Mouse (Mus musculus) myocyte (in vitro differentiated cells): ENCODE data around the gene Slc16a7.

ENCODE experiments used
- CEBPB ChIP-seq: IDR thresholded peaks from 2 replicates; pipeline ENCODE4 v1.6.1; 2011; ENCODE audit warnings: mild to moderate bottlenecking, moderate library complexity; ENCODE audit not compliant: poor library complexity, insufficient read depth, severe bottlenecking
- E2F4 ChIP-seq: IDR thresholded peaks from one replicate; pipeline ENCODE4 v1.6.1; 2011; ENCODE audit warnings: mild to moderate bottlenecking, control low read depth, moderate library complexity; ENCODE audit not compliant: insufficient read depth
- MAX ChIP-seq: IDR thresholded peaks from one replicate; pipeline ENCODE4 v1.6.1; 2011; ENCODE audit warnings: low read depth, mild to moderate bottlenecking, control low read depth
- MYOD1 ChIP-seq, 3 experiments: IDR thresholded peaks; one replicate each; pipeline ENCODE4 v1.6.1; 2011; ENCODE audit warnings: control low read depth in 2 of 3, low read depth in 2 of 3, mild to moderate bottlenecking in 2 of 3, moderate library complexity in 1 of 3; ENCODE audit not compliant: insufficient read length in 2 of 3, control insufficient read depth in 1 of 3
- POLR2A ChIP-seq: IDR thresholded peaks from one replicate; pipeline ENCODE4 v1.6.1; 2011; ENCODE audit warnings: low read depth, mild to moderate bottlenecking, control low read depth, moderate library complexity; ENCODE audit not compliant: insufficient read length
- POLR2AphosphoS2 ChIP-seq: IDR thresholded peaks from one replicate; pipeline ENCODE4 v1.6.1; 2011; ENCODE audit warnings: low read depth, control low read depth; ENCODE audit not compliant: insufficient read length
- SRF ChIP-seq: IDR thresholded peaks from one replicate; pipeline ENCODE4 v1.6.1; 2011; ENCODE audit warnings: low read depth; ENCODE audit not compliant: control insufficient read depth, insufficient read length
- TCF12 ChIP-seq: IDR thresholded peaks from one replicate; pipeline ENCODE4 v1.6.1; 2011; ENCODE audit warnings: mild to moderate bottlenecking, control low read depth; ENCODE audit not compliant: poor library complexity, insufficient read depth, severe bottlenecking
- TCF3 ChIP-seq: IDR thresholded peaks from one replicate; pipeline ENCODE4 v1.6.1; 2011; ENCODE audit warnings: low read depth, control low read depth; ENCODE audit not compliant: insufficient read length
- USF1 ChIP-seq: IDR thresholded peaks from one replicate; pipeline ENCODE4 v1.6.1; 2011; ENCODE audit warnings: low read depth, mild to moderate bottlenecking, control low read depth, moderate library complexity

GRCm38 (mm10) chr10:125266322-125266721, 122.9 kb downstream of the Slc16a7 start:
- TF ChIP-seq POLR2A (no peak), POLR2AphosphoS2 (no peak), TCF12 (no peak), USF1 (no peak), TCF3 (no peak), MAX (no peak), CEBPB (no peak), MYOD1 (IDR thresholded peaks at IDR 0.05; ENCODE audit: control insufficient read depth in 1 of 3, insufficient read length in 2 of 3, low read depth in 2 of 3) (no peak), E2F4 (no peak), SRF (no peak)
